Mouse (Mus musculus) kidney, embryonic 14.5 days (tissue): ENCODE measurements around the gene Creg2. TPM values are rescaled to one million over a fixed set of nuclear protein-coding genes. Genes with fewer than 3 reads are reported as not detected.
A peak's percentile ranks its signal among the peaks of the same experiment; 100 is the strongest.

Source experiments
- ATAC-seq: fragments of 200-750 bp; cut with Nextera tagmentation; 2 replicates; pipeline ENCODE4 v1.8.0; 2017; ENCODE audit warnings: moderate number of reproducible peaks, mild to moderate bottlenecking, moderate TSS enrichment, moderate library complexity; ENCODE audit not compliant: low FRiP score, low TSS enrichment
- H3K27ac ChIP-seq: fragments of 300-500 bp; sonication (generic); 2 replicates; pipeline ENCODE4 v1.5.1; 2014; ENCODE audit warnings: low read depth, mild to moderate bottlenecking, low read length, moderate library complexity, mixed read lengths
- H3K27me3 ChIP-seq: fragments of 300-500 bp; sonication (generic); 2 replicates; pipeline ENCODE4 v1.6.1; 2014; ENCODE audit warnings: mild to moderate bottlenecking, low read length; ENCODE audit not compliant: control insufficient read depth, insufficient read depth
- H3K36me3 ChIP-seq: fragments of 300-500 bp; sonication (generic); 2 replicates; pipeline ENCODE4 v1.6.1; 2014; ENCODE audit warnings: low read length, mixed read lengths; ENCODE audit not compliant: control insufficient read depth, insufficient read depth
- H3K4me1 ChIP-seq: fragments of 300-500 bp; sonication (generic); 2 replicates; pipeline ENCODE4 v1.6.1; 2014; ENCODE audit warnings: low read length, mixed read lengths; ENCODE audit not compliant: control insufficient read depth, insufficient read depth
- H3K4me2 ChIP-seq: fragments of 300-500 bp; sonication (generic); replicated peaks from 2 replicates; pipeline ENCODE4 v1.6.1; 2014; ENCODE audit warnings: low read depth, mild to moderate bottlenecking, low read length
- H3K4me3 ChIP-seq: fragments of 300-500 bp; sonication (generic); 2 replicates; pipeline ENCODE4 v1.5.1; 2014; ENCODE audit warnings: mild to moderate bottlenecking, low read length
- H3K9ac ChIP-seq: fragments of 300-500 bp; sonication (generic); 2 replicates; pipeline ENCODE4 v1.6.1; 2014; ENCODE audit warnings: low read depth, mild to moderate bottlenecking, low read length, moderate library complexity
- H3K9me3 ChIP-seq: fragments of 300-500 bp; sonication (generic); 2 replicates; pipeline ENCODE4 v1.6.1; 2016; ENCODE audit warnings: low read length; ENCODE audit not compliant: control insufficient read depth
- WGBS: fragments of 180-500 bp; shearing (Covaris S2); extraction: QIAGEN DNeasy Blood & Tissue Kit; methylation state at CpG from one replicate; pipeline ENCODE4 v1.1.7; 2014; 5-methylcytosine and 5-hydroxymethylcytosine counted together
- polyA plus RNA-seq: library from polyadenylated mRNA; unstranded; fragments of >200 nt; fragmentation: Nextera tagmentation; extraction: Ambion mirVana; gene quantifications from 2 replicates; pipeline ENCODE4 v1.2.1, GENCODE M21; 2014

Gene Creg2
- polyA plus RNA-seq, 1 experiment from 2014 or later, result not detected

DNA sequence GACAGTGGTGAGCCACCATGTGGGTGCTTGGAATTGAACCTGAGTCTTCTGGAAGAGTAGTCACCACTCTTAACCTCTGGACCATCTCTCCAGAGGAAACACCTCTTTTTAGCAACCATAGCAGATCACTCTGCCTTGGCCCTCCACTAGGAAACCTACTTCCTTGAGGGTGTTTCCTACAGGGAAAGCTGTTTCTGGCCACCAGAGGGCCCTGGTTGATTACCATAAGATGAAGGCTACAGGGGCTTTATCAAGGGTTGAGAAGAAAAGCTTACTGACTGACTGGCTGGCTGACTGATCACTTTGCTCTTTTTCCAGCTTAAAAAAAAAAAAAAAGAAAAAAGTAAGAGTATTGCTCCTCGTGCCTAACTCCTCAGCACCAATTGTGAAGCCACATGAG is 34.6 kb upstream of the Creg2 start:
- Histone ChIP-seq H3K27ac (no peak overlapping the region), H3K4me1 (peaks cover 8% of the 10 kb centered on the region; the same call in 1 of the 2 replicates), H3K9me3 (no peaks in the 10 kb centered on the region), H3K4me3 (no peak overlapping the region), H3K36me3 (no peaks in the 10 kb centered on the region), H3K9ac (no peak overlapping the region), H3K27me3 (no peaks in the 10 kb centered on the region), H3K4me2 (no peak overlapping the region)
- 0% methylated on average over 1 of the region's 1 CpGs for WGBS
- peak; percentile 63; the same call in 1 of the 2 replicates for ATAC-seq

DNA sequence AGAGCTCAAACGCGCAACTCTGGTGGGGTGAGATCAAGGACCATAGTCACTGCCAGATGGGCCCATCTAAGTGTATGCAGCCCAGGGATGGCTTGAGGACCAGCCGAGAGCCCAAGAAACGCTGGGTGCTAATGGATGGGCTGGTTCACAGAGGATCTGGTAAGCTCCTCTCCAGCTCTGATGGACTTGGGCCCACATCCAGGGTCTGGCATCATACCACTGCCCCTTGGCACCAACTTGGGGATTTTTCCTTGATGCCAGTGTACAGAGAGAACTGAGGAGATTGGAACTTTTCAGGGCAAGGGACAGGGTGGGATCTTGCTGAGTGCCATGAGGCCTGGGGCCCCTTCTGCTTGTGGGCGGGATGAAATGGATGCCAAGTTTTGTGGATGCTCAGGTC is 30.4 kb upstream of the Creg2 start:
- Histone ChIP-seq H3K9ac (no peak overlapping the region), H3K4me2 (no peak overlapping the region), H3K4me1 (0 out of 2 replicates have a peak, but pooled peaks cover 3% of the 10 kb centered on the region), H3K27ac (no peak overlapping the region), H3K4me3 (no peak overlapping the region), H3K36me3 (no peaks in the 10 kb centered on the region), H3K9me3 (no peaks in the 10 kb centered on the region), H3K27me3 (no peaks in the 10 kb centered on the region)
- 95% methylated on average over 5 of the region's 5 CpGs for WGBS
- no peak for ATAC-seq

DNA sequence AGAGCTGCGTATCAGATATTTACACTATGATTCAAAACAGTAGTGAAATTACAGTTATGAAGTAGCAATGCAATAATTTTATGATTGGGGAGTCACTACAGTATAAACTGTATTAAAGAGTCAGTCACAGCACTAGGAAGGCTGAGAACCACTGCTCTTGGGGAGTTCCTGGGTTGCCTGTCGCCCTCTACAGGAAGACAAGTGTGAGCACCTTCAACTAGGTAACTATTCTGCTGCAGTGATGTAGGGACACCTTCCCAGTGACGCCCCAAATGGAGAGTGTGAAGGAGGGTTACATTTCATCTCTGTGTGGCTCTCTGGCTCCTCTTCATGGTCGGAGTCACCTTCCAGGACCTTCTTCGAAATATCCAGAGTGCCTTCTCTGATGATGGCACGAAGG is 29.3 kb upstream of the Creg2 start:
- H3K4me1 ChIP-seq, result no peaks in the 10 kb centered on the region
- H3K36me3 ChIP-seq, result no peaks in the 10 kb centered on the region
- H3K4me2 ChIP-seq, result no peak overlapping the region
- 76% methylated on average over 6 of the region's 6 CpGs for WGBS
- no peak overlapping the region for H3K27ac ChIP-seq
- H3K27me3 ChIP-seq, result no peaks in the 10 kb centered on the region
- ATAC-seq, result no peak
- no peak overlapping the region for H3K4me3 ChIP-seq
- H3K9ac ChIP-seq, result no peak overlapping the region
- H3K9me3 ChIP-seq, result no peaks in the 10 kb centered on the region

DNA sequence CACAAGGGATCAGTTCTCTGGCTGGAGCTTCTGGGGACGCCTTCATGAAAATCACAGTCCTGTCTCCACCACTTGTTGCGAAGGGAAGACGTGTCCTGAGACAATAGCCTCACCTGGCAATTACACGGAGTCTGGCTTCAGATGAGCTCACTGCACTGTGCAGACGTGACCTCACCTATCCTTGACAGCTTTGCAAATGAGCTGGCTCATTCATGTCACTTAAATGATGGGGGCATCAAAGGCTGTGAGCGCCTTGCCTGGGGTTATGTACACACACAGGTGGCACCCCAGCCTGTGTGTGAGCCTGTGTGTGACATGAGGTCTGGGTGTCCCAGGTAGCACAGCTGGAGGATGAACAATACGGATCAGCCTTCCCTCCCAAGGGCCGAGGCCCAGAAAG is 27.6 kb upstream of the Creg2 start:
- no peak overlapping the region for H3K4me2 ChIP-seq
- no peaks in the 10 kb centered on the region for H3K9me3 ChIP-seq
- no peaks in the 10 kb centered on the region for H3K36me3 ChIP-seq
- no peaks in the 10 kb centered on the region for H3K4me1 ChIP-seq
- 58% methylated on average over 8 of the region's 8 CpGs for WGBS
- H3K4me3 ChIP-seq, result no peak overlapping the region
- H3K27me3 ChIP-seq, result no peaks in the 10 kb centered on the region
- H3K9ac ChIP-seq, result no peak overlapping the region
- no peak for ATAC-seq
- H3K27ac ChIP-seq, result no peak overlapping the region

DNA sequence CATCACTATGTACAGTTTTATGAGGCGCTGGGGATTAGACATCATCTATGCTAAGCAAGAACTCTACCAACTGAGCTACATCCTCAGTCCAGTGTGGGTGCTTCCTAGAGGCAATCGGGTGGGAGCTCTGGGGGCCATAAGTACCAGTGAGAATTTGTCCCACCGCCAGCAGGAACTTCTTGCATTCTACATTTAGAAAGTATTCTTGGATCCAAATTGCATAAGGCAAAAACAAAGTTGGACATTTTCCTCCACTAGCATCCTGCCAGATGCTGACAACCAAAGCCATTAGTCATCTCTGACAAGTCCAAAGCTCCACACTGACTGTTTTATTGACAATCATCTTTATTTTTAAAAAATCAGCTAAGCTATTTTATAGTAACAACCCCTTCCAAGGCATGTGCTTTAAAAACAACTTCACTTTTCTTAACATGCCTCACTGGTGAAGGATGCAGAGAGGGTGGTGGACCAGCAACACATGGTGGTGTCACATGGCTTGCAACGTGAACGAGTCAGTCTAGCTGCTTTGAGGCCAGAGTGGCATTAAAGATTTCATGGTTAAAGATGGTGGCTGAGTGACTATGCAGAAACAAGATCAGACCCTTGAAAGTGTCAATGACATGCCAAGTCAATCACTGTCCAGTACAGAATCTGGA is 25.1 kb upstream of the Creg2 start:
- Histone ChIP-seq H3K4me3 (no peak overlapping the region), H3K36me3 (no peaks in the 10 kb centered on the region), H3K27ac (no peak overlapping the region), H3K9ac (no peak overlapping the region), H3K9me3 (0 out of 2 replicates have a peak, but pooled peaks cover 1% of the 10 kb centered on the region), H3K4me2 (no peak overlapping the region), H3K27me3 (no peaks in the 10 kb centered on the region), H3K4me1 (no peaks in the 10 kb centered on the region)
- WGBS, result 86% methylated on average over 5 of the region's 5 CpGs
- ATAC-seq, result no peak

DNA sequence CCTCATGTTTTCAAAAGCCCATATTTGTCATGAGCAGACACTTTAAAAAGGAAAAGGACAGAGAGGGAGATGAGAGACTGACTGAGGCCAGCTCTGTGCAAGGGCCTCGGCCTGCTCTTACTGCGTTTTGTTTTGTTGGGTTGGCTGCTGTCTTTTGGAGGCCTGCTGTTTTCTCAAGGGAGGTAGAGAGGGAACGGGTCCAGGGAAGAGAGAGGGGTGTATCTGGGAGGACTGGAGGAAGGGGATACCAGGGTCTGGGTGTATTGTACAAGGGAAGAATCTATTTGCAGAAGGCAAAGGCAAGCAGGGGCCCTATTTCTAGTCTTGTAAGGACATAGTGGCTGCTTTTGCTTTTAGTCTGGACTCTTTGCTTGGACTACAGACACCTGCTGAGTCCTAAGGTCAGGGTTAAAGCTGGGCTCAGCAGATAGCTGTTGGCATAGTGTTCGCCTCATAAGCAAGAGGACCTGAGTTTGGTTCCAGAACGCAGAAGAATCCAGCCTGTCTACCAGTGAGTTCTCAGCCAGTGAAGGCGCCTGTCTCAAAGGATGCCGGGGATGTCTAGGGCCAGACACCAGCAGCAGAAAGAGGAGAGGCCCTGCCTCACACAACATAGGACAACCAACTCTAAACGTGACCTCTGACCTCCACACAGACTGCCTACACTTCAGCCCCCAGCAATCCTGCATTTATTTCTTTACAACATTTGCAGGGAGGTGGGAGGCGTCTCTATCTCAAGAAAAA is 21.3 kb upstream of the Creg2 start:
- Histone ChIP-seq H3K36me3 (no peaks in the 10 kb centered on the region), H3K4me3 (no peak overlapping the region), H3K4me1 (no peaks in the 10 kb centered on the region), H3K9me3 (peaks cover 5% of the 10 kb centered on the region; the same call in 1 of the 2 replicates), H3K27ac (no peak overlapping the region), H3K4me2 (no peak overlapping the region), H3K9ac (no peak overlapping the region), H3K27me3 (no peaks in the 10 kb centered on the region)
- 83% methylated on average over 9 of the region's 9 CpGs for WGBS
- ATAC-seq, result no peak

DNA sequence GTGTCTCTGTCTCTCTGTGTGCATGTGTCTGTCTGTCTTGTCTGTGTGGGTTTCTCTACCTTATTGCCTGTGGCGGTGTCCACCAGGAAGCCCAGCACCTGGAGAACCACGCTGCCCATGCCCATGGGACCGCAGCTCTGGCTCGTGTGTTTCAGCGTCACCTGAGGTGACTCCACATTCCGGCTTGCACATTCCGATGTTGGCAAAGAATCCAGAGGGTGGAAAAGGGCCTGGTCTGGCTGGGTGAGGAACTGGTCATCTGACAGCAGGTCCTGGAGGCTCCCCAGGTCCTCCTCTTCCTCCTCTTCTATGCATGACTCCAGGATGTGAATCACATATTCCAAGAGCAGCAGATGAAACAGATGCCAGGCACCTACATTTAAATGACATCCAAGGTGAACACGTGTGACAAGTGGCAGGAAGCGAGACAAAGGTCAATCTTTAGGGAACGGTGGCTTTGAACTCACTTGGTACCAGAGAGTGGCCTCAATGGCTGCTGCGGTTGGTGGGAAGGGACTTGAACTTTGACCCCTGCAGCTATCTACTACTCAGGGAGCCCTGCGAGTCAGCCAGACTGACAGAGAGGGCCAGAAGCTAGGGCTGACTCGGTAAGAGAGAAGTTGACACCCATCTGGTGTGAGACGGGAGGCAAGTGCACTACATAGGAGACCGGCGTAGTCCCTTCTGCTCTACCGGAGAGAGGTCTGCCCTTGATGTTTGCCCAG is 19.1 kb upstream of the Creg2 start:
- H3K36me3 ChIP-seq, result no peaks in the 10 kb centered on the region
- peaks cover 5% of the 10 kb centered on the region; the same call in 1 of the 2 replicates for H3K9me3 ChIP-seq
- WGBS, result 85% methylated on average over 17 of the region's 17 CpGs
- H3K27me3 ChIP-seq, result no peaks in the 10 kb centered on the region
- H3K27ac ChIP-seq, result no peak overlapping the region
- H3K4me3 ChIP-seq, result no peak overlapping the region
- ATAC-seq, result no peak
- no peak overlapping the region for H3K9ac ChIP-seq
- no peak overlapping the region for H3K4me2 ChIP-seq
- no peaks in the 10 kb centered on the region for H3K4me1 ChIP-seq

DNA sequence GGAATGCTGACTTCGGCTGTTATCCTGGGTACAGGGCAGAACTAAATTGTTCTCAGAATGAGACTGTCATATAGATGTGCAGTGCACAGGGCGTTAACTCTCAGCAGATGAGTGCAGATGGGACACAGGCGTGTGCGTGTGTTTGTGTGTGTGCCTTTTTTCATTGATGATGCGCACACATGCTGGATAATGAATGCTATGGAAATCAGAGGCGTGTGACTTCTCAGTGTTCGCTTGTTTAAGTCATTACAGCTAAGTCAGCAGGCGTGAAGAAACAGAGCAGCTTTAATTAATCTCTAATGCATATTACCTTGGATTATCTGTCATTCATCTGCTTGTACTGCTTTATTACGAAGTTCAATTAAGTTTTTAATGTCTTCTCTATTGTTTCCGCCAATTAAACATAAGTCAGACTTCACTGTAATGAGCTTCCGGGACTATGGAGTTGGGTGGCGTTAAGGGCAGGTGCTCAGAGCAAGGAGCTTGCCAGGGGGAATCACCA is 15.5 kb upstream of the Creg2 start:
- no peaks in the 10 kb centered on the region for H3K36me3 ChIP-seq
- no peaks in the 10 kb centered on the region for H3K4me1 ChIP-seq
- H3K27me3 ChIP-seq, result no peaks in the 10 kb centered on the region
- no peak for ATAC-seq
- no peak overlapping the region for H3K4me2 ChIP-seq
- WGBS, result 83% methylated on average over 12 of the region's 12 CpGs
- no peak overlapping the region for H3K27ac ChIP-seq
- H3K9ac ChIP-seq, result no peak overlapping the region
- H3K9me3 ChIP-seq, result peaks cover 5% of the 10 kb centered on the region; the same call in 1 of the 2 replicates
- no peak overlapping the region for H3K4me3 ChIP-seq
